Mouse (Mus musculus): ENCODE measurements around the gene Wdr86.

- TF ChIP-seq ZNF384 (IDR thresholded peaks at IDR 0.05; ENCODE audit: low read depth, low read length) (no peak), MAFK (IDR thresholded peaks at IDR 0.05; ENCODE audit: insufficient read depth, low read depth, low read length) (no peak), HCFC1 (IDR thresholded peaks at IDR 0.05; ENCODE audit: borderline replicate concordance, insufficient read depth, low read length) (no peak), CHD2 (IDR thresholded peaks at IDR 0.05; ENCODE audit: low read depth, low read length) (no peak), ZC3H11A (IDR thresholded peaks at IDR 0.05; ENCODE audit: borderline replicate concordance, low read depth, low read length) (no peak)
These were observed 19.2 kb upstream of the Wdr86 start for GRCm38 (mm10) chr5:24749731-24750130.
